Mouse (Mus musculus): ENCODE measurements at regions not wholly inside any gene's neighbourhood (a gene's known extent, or its start where the extent isn't known, plus 50 kb on each side); places are given as distances from the start of the nearest gene placed in this dataset.

GRCm38 (mm10) chr5:74880669-74881226 is 163.8 kb downstream of the Chic2 start:
- TF ChIP-seq POLR2A (IDR thresholded peaks at IDR 0.05; ENCODE audit: low read depth, low read length) (no peak), CTCF (IDR thresholded peaks at IDR 0.05; ENCODE audit: extremely low read depth, insufficient read length, insufficient replicate concordance, low read depth, low read length) (no peak)

All from small intestine, adult 2 months (tissue).